Mouse (Mus musculus) forebrain, postnatal 0 days (tissue): ENCODE measurements around the gene Fas. TPM values are rescaled to one million over a fixed set of nuclear protein-coding genes. Genes with fewer than 3 reads are reported as not detected.
A peak's percentile ranks its signal among the peaks of the same experiment; 100 is the strongest.

ENCODE experiments used
- ATAC-seq: fragments of 200-750 bp; cut with Nextera tagmentation; 2 replicates; pipeline ENCODE4 v1.8.0; 2017; ENCODE audit warnings: mild to moderate bottlenecking, moderate library complexity
- DNase-seq: peaks from one replicate; pipeline ENCODE4 v3.0.0-alpha.2; 2015
- H3K27ac ChIP-seq: fragments of 300-500 bp; sonication (generic); 2 replicates; pipeline ENCODE4 v1.5.1; 2014; ENCODE audit warnings: low read depth, mild to moderate bottlenecking, antibody characterized with exemption, low read length, moderate library complexity, mixed read lengths
- H3K27me3 ChIP-seq: fragments of 300-500 bp; sonication (generic); 2 replicates; pipeline ENCODE4 v1.6.1; 2014; ENCODE audit warnings: mild to moderate bottlenecking, low read length, mixed read lengths; ENCODE audit not compliant: insufficient read depth
- H3K36me3 ChIP-seq: fragments of 300-500 bp; sonication (generic); 2 replicates; pipeline ENCODE4 v1.6.1; 2014; ENCODE audit warnings: mild to moderate bottlenecking, moderate library complexity; ENCODE audit not compliant: insufficient read depth
- H3K4me1 ChIP-seq: fragments of 300-500 bp; sonication (generic); 2 replicates; pipeline ENCODE4 v1.6.1; 2014; ENCODE audit warnings: antibody characterized with exemption; ENCODE audit not compliant: insufficient read depth
- H3K4me2 ChIP-seq: fragments of 300-500 bp; sonication (generic); 2 replicates; pipeline ENCODE4 v1.6.1; 2014; ENCODE audit warnings: low read depth, mild to moderate bottlenecking, moderate library complexity
- H3K4me3 ChIP-seq: fragments of 300-500 bp; sonication (generic); 2 replicates; pipeline ENCODE4 v1.5.1; 2014; ENCODE audit warnings: low read depth, low read length, mixed read lengths
- H3K9ac ChIP-seq: fragments of 300-500 bp; sonication (generic); 2 replicates; pipeline ENCODE4 v1.6.1; 2014; ENCODE audit warnings: mild to moderate bottlenecking
- H3K9me3 ChIP-seq: fragments of 300-500 bp; sonication (generic); 2 replicates; pipeline ENCODE4 v1.6.1; 2016; ENCODE audit warnings: low read length
- CTCF ChIP-seq: sonication (generic); IDR thresholded peaks from 2 replicates; pipeline ENCODE4 v1.5.1; 2016; ENCODE audit warnings: antibody characterized with exemption, control low read depth, low read depth
- WGBS: fragments of 180-500 bp; shearing (Covaris S2); extraction: QIAGEN DNeasy Blood & Tissue Kit; methylation state at CpG from one replicate; pipeline ENCODE4 v1.1.7; 2014; 5-methylcytosine and 5-hydroxymethylcytosine counted together
- polyA plus RNA-seq: library from polyadenylated mRNA; unstranded; fragments of >200 nt; fragmentation: Nextera tagmentation; extraction: Ambion mirVana; gene quantifications from 2 replicates; pipeline ENCODE4 v1.2.1, GENCODE M21; 2015
- total RNA-seq: library from RNA; depleted of rRNA; stranded (reverse); fragments of >200 nt; gene quantifications from 2 replicates; pipeline ENCODE4 v1.2.3, GENCODE M21; 2014

Fas gene
- total and polyA plus RNA-seq, 2 experiments from 2014 or later: 0.85 to 2.5 TPM

DNA sequence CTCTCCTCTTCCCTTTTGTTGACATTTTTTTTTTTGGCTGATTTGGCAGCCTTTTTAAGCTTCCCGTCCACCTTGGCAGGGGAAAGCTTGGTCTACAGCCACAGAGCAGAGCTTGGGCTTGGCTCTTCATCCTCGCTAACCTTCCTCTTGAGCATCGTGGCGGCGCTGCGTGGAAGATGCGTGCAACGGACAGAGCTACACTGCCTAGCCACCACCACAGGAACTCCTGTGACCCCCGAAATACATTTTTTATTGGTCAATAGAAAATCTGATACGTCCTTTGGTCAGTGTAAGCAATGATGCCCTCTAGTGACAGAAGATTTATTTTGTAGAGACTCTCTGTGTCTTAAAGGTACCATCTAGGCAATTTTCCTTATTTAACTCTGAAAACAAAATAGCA, 6.1 kb upstream of the Fas start:
- no peak overlapping the region for H3K4me3 ChIP-seq
- no peaks in the 10 kb centered on the region for H3K36me3 ChIP-seq
- TF ChIP-seq CTCF: peak; percentile 26; the same call in 1 of the 2 replicates
- ATAC-seq (no peak), DNase-seq (no peak)
- no peaks in the 10 kb centered on the region for H3K27me3 ChIP-seq
- H3K9me3 ChIP-seq: no peaks in the 10 kb centered on the region
- H3K4me2 ChIP-seq: peak overlapping the region; percentile 8; the same call in 1 of the 2 replicates
- no peaks in the 10 kb centered on the region for H3K4me1 ChIP-seq
- H3K27ac ChIP-seq: no peak overlapping the region
- WGBS: 61% methylated on average over 10 of the region's 10 CpGs
- H3K9ac ChIP-seq: no peak overlapping the region

DNA sequence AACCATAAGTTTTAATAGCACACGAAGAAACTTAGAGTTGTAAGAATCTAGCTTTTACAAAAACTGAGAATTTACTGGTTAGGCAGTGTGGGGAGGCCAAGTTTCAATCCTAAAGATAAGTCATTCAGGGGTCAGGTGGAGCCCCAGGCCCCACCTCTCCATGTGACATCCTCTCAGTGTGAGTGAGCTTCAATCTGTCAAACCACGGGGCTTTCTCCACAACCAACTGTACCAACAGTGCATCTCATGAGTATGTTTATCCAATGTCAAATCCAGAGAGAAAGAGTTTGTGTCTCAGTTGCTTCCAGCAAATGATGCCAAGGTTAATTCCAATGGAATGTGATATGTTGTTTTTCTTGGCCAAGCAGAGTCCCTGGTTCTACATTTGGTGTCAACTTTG, 5.6 kb upstream of the Fas start:
- DNase-seq (no peak), ATAC-seq (no peak)
- Histone ChIP-seq H3K4me3 (no peak overlapping the region), H3K4me1 (no peaks in the 10 kb centered on the region), H3K36me3 (no peaks in the 10 kb centered on the region), H3K27ac (no peak overlapping the region), H3K4me2 (no peak overlapping the region), H3K9ac (no peak overlapping the region), H3K9me3 (no peaks in the 10 kb centered on the region), H3K27me3 (no peaks in the 10 kb centered on the region)
- no peak for TF ChIP-seq CTCF
- WGBS: 60% methylated on average over 2 of the region's 2 CpGs

DNA sequence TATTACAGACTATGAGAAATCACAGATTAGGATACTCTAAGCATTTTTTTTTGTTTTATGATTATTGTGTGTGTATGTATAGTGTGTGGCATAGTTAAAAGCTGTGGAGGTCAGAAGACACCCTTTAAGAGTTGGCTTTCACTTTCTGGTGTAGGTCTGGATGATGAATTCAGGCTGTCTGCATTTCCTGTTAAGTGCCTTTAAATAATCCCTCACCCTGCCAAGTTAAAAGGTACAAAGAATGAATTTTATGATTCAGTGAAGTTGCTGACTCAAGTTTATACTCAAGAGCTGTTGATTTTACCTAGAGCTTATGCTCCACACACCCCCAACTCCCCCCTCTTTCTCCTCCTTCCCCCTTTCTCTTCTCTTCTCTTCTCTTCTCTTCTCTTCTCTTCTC, 3.2 kb upstream of the Fas start:
- no peak overlapping the region for H3K4me3 ChIP-seq
- no peaks in the 10 kb centered on the region for H3K36me3 ChIP-seq
- no peak for TF ChIP-seq CTCF
- no peaks in the 10 kb centered on the region for H3K4me1 ChIP-seq
- H3K4me2 ChIP-seq: no peak overlapping the region
- no peak overlapping the region for H3K9ac ChIP-seq
- H3K9me3 ChIP-seq: no peaks in the 10 kb centered on the region
- H3K27ac ChIP-seq: no peak overlapping the region
- H3K27me3 ChIP-seq: no peaks in the 10 kb centered on the region
- ATAC-seq (no peak), DNase-seq (no peak)

DNA sequence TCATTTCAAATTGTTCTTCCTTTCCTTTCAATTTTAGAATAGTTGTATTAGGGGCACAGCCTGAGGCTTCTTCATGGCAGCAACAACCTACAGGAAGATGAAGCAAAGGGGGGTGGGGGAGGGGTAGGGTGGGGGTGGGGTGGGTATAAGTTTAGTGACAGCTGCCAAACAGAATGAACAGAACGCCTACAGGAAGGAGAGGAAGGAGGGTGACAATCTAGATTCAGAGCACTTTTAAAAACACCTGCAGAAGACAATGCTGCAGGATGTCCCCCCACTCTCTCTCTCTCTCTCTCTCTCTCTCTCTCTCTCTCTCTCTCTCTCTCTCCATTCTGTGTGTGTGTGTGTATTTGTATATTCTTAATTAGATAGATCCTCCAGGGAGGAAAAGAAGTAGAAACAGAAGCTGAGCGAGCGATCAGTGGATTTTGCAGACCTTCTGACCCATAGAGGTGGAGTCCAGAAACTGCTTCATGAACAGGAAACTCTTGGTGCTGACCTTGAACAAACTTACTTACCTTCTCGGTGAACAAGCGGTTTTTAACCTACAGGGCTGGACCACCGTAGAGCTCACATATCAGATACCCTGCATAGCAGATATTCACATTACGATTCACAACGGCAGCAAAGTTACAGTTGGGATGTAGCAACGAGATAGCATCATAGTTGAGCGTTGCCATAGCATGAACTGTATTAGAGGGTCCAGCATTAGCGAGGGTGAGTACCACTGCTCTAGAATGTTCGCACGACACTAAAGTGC, 2.6 kb upstream of the Fas start:
- H3K4me3 ChIP-seq: no peak overlapping the region
- 88% methylated on average over 13 of the region's 13 CpGs for WGBS
- no peaks in the 10 kb centered on the region for H3K36me3 ChIP-seq
- H3K27me3 ChIP-seq: no peaks in the 10 kb centered on the region
- H3K27ac ChIP-seq: no peak overlapping the region
- H3K9ac ChIP-seq: no peak overlapping the region
- no peak for ATAC-seq
- H3K4me2 ChIP-seq: no peak overlapping the region
- no peaks in the 10 kb centered on the region for H3K9me3 ChIP-seq
- TF ChIP-seq CTCF: no peak
- no peaks in the 10 kb centered on the region for H3K4me1 ChIP-seq
- no peak for DNase-seq

DNA sequence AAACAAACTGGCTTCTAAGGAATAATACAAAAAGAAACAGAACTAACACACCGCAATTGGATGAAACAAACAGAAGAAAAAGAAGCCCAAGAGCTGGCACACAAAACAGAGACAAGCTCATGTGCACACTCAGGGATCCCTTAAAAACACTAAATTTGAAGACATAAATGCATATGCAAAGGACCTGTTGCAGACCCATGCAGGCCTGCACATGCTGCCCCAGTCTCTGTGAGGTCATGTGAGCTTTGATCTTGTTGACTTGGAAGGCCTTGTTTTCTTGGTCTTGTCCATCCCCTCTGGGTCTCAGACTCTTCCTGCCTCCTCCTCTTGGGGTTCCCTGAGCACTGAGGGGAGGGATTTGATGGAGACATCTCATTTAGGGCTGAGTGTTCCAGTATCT, 1.8 kb upstream of the Fas start:
- TF ChIP-seq CTCF: no peak
- H3K4me3 ChIP-seq: no peak overlapping the region
- H3K27me3 ChIP-seq: no peaks in the 10 kb centered on the region
- no peaks in the 10 kb centered on the region for H3K4me1 ChIP-seq
- no peak overlapping the region for H3K27ac ChIP-seq
- H3K9ac ChIP-seq: no peak overlapping the region
- no peak overlapping the region for H3K4me2 ChIP-seq
- 97% methylated on average over 1 of the region's 1 CpGs for WGBS
- no peak for ATAC-seq
- H3K9me3 ChIP-seq: no peaks in the 10 kb centered on the region
- no peak for DNase-seq
- H3K36me3 ChIP-seq: no peaks in the 10 kb centered on the region

DNA sequence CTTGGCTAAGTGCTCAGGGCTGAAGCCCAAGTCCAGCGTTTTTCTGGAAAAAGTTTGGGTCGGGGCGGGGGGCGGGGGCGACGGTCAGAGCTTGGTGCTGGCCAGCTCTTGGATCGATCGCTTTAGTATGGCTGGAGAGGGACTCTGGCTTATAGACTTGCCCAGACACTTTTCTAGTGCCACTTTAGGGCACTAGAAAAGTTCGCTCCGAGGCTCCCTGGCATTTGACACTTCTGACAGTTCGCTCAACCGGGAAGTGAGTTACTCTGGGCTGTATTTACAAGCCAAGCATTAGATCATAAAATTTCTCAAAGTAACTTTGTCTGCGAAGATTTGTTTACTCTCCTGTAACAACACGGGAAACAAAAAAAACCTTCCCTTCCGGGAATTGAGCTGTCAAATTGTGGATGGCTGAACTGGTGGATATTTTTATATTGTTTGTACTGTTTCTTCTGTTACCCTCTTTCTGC, 441 bp downstream of the Fas start:
- H3K9ac ChIP-seq: peak overlapping the region; percentile 35; the same call in 1 of the 2 replicates
- no peak overlapping the region for H3K27ac ChIP-seq
- no peaks in the 10 kb centered on the region for H3K9me3 ChIP-seq
- peak overlapping the region; percentile 83 for H3K4me2 ChIP-seq
- peak overlapping the region; percentile 33 for H3K4me3 ChIP-seq
- WGBS: 16% methylated on average over 15 of the region's 15 CpGs
- ATAC-seq: 0 out of 2 replicates have a peak, but pooled peaks have one; percentile 6
- H3K27me3 ChIP-seq: no peaks in the 10 kb centered on the region
- no peak for TF ChIP-seq CTCF
- H3K36me3 ChIP-seq: no peaks in the 10 kb centered on the region
- DNase-seq: no peak
- no peaks in the 10 kb centered on the region for H3K4me1 ChIP-seq

DNA sequence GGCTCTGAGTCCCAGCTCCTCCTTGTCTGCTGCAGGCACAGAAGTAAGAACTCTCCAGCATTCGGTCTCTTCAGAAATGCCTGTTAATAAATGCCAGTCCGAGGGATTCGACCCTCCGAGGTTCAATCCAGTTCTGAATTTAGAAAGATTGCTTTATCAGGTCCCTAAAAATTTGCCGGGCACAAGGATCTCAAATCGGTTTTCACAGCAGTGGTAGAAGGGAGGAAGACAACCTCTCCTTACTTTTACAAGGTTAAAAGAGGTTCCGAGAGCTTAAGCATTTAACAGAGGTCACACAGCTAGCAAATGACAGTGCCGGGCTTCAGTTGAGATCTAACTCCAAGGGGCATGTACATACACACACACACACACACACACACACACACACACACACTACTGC, 913 bp downstream of the Fas start:
- no peak for TF ChIP-seq CTCF
- H3K36me3 ChIP-seq: no peaks in the 10 kb centered on the region
- no peak overlapping the region for H3K27ac ChIP-seq
- WGBS: 68% methylated on average over 8 of the region's 8 CpGs
- no peaks in the 10 kb centered on the region for H3K9me3 ChIP-seq
- no peaks in the 10 kb centered on the region for H3K4me1 ChIP-seq
- no peak overlapping the region for H3K4me2 ChIP-seq
- H3K4me3 ChIP-seq: no peak overlapping the region
- ATAC-seq (no peak), DNase-seq (no peak)
- H3K27me3 ChIP-seq: no peaks in the 10 kb centered on the region
- H3K9ac ChIP-seq: no peak overlapping the region
